Mouse (Mus musculus): Measurements from ENCODE around the gene Rpain.

DNA sequence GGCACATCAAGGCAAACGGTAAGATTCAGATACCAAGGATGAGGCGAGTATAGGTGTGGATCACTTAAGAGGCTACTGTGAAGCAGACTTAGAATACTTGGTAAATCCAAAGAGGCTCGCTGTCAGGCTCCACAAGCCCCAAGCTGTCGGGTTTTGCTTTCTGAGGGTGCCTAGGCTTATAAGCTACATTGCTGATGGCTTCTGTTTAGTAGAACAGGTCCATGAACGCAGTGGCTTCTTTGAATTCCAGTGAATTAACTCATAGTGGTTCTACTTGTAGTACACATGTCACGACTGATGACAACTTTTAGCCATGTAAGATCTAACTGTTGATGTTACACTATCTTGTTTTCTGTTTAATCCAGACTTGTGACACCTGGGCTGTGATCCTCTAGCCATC is 7.3 kb downstream of the Rpain start:
- no peak for TF ChIP-seq CTCF (IDR thresholded peaks at IDR 0.05; ENCODE audit: borderline replicate concordance, extremely low read depth, insufficient read depth, insufficient read length)
- TF ChIP-seq POLR2A (IDR thresholded peaks at IDR 0.05; ENCODE audit: borderline replicate concordance, extremely low read depth, insufficient read depth, insufficient read length, poor library complexity, severe bottlenecking), result no peak
